Mouse (Mus musculus) embryonic facial prominence, embryonic 11.5 days (tissue): ENCODE data around the gene Rora. TPM values are rescaled to one million over a fixed set of nuclear protein-coding genes. Genes with fewer than 3 reads are reported as not detected.
A peak's percentile ranks its signal among the peaks of the same experiment; 100 is the strongest.

ENCODE experiments used
- ATAC-seq: fragments of 200-750 bp; cut with Nextera tagmentation; replicated peaks from 2 replicates; pipeline ENCODE4 v1.8.0; 2017; ENCODE audit warnings: low read depth; ENCODE audit not compliant: insufficient number of reproducible peaks, low FRiP score, low TSS enrichment
- DNase-seq: peaks from one replicate; pipeline ENCODE4 v3.0.0-alpha.2; 2015; ENCODE audit warnings: low spot score
- H3K27ac ChIP-seq: fragments of 300-500 bp; sonication (generic); replicated peaks from 2 replicates; pipeline ENCODE4 v1.5.1; 2014; ENCODE audit warnings: mild to moderate bottlenecking, low read depth, low read length, control low read depth
- H3K27me3 ChIP-seq: fragments of 300-500 bp; sonication (generic); 2 replicates; pipeline ENCODE4 v1.6.1; 2014; ENCODE audit warnings: mild to moderate bottlenecking, low read length, moderate library complexity, mixed read lengths; ENCODE audit not compliant: control insufficient read depth, insufficient read depth
- H3K36me3 ChIP-seq: fragments of 300-500 bp; sonication (generic); replicated peaks from 2 replicates; pipeline ENCODE4 v1.6.1; 2014; ENCODE audit warnings: low read depth, mild to moderate bottlenecking, low read length, moderate library complexity, mixed read lengths; ENCODE audit not compliant: control insufficient read depth, insufficient read depth
- H3K4me1 ChIP-seq: fragments of 300-500 bp; sonication (generic); 2 replicates; pipeline ENCODE4 v1.6.1; 2014; ENCODE audit warnings: low read length, mixed read lengths; ENCODE audit not compliant: control insufficient read depth, insufficient read depth
- H3K4me2 ChIP-seq: fragments of 300-500 bp; sonication (generic); 2 replicates; pipeline ENCODE4 v1.6.1; 2014; ENCODE audit warnings: low read depth, mild to moderate bottlenecking, control low read depth, low read length, moderate library complexity
- H3K4me3 ChIP-seq: fragments of 300-500 bp; sonication (generic); 2 replicates; pipeline ENCODE4 v1.5.1; 2014; ENCODE audit warnings: low read depth, low read length, control low read depth
- H3K9ac ChIP-seq: fragments of 300-500 bp; sonication (generic); replicated peaks from 2 replicates; pipeline ENCODE4 v1.6.1; 2014; ENCODE audit warnings: mild to moderate bottlenecking, control low read depth, low read length
- H3K9me3 ChIP-seq: fragments of 300-500 bp; sonication (generic); replicated peaks from 2 replicates; pipeline ENCODE4 v1.6.1; 2016; ENCODE audit warnings: mild to moderate bottlenecking, low read length, inconsistent platforms, mixed read lengths; ENCODE audit not compliant: control insufficient read depth
- WGBS: fragments of 180-500 bp; shearing (Covaris S2); extraction: QIAGEN DNeasy Blood & Tissue Kit; methylation state at CpG from one replicate; pipeline ENCODE4 v1.1.7; 2014; 5-methylcytosine and 5-hydroxymethylcytosine counted together
- polyA plus RNA-seq: library from polyadenylated mRNA; unstranded; fragments of >200 nt; fragmentation: Nextera tagmentation; extraction: Ambion mirVana; gene quantifications from 2 replicates; pipeline ENCODE4 v1.2.1, GENCODE M21; 2014

Gene Rora
- polyA plus RNA-seq, 1 experiment from 2014 or later = 5.7 TPM

GRCm38 (mm10) chr9:68947707-68948106 is 294.1 kb downstream of the Rora start:
- Histone ChIP-seq H3K4me2 (no peak overlapping the region), H3K9me3 (no peaks in the 10 kb centered on the region), H3K36me3 (no peaks in the 10 kb centered on the region), H3K9ac (no peak overlapping the region), H3K27ac (no peak overlapping the region), H3K4me1 (no peaks in the 10 kb centered on the region), H3K27me3 (no peaks in the 10 kb centered on the region), H3K4me3 (no peak overlapping the region)
- WGBS = 59% methylated on average over 6 of the region's 6 CpGs
- no peak for ATAC-seq
- DNase-seq = no peak

- Histone ChIP-seq H3K4me3 (no peak overlapping the region), H3K27me3 (no peaks in the 10 kb centered on the region), H3K36me3 (no peaks in the 10 kb centered on the region), H3K9ac (no peak overlapping the region), H3K4me2 (no peak overlapping the region), H3K4me1 (no peaks in the 10 kb centered on the region), H3K9me3 (no peaks in the 10 kb centered on the region), H3K27ac (no peak overlapping the region)
- ATAC-seq = no peak
- DNase-seq = no peak
- 85% methylated on average over 3 of the region's 3 CpGs for WGBS
Measured at GRCm38 (mm10) chr9:68948141-68948540, 294.6 kb downstream of the Rora start.

GRCm38 (mm10) chr9:68956210-68956874 is 302.8 kb downstream of the Rora start:
- no peaks in the 10 kb centered on the region for H3K9me3 ChIP-seq
- 65% methylated on average over 12 of the region's 12 CpGs for WGBS
- H3K4me2 ChIP-seq = no peak overlapping the region
- no peak for DNase-seq
- no peaks in the 10 kb centered on the region for H3K27me3 ChIP-seq
- no peak overlapping the region for H3K27ac ChIP-seq
- no peak overlapping the region for H3K9ac ChIP-seq
- H3K4me1 ChIP-seq = no peaks in the 10 kb centered on the region
- no peak for ATAC-seq
- no peak overlapping the region for H3K4me3 ChIP-seq
- H3K36me3 ChIP-seq = no peaks in the 10 kb centered on the region

- Histone ChIP-seq H3K27ac (no peak overlapping the region), H3K4me3 (no peak overlapping the region), H3K27me3 (no peaks in the 10 kb centered on the region), H3K9ac (no peak overlapping the region), H3K9me3 (no peaks in the 10 kb centered on the region), H3K4me2 (no peak overlapping the region), H3K4me1 (no peaks in the 10 kb centered on the region), H3K36me3 (no peaks in the 10 kb centered on the region)
- ATAC-seq (no peak), DNase-seq (peak; percentile 72)
- WGBS = 56% methylated on average over 5 of the region's 5 CpGs
Measured at GRCm38 (mm10) chr9:68956938-68957573, 303.5 kb downstream of the Rora start.

GRCm38 (mm10) chr9:68957793-68958192 is 304.2 kb downstream of the Rora start:
- WGBS = 90% methylated on average over 3 of the region's 3 CpGs
- no peak overlapping the region for H3K4me2 ChIP-seq

GRCm38 (mm10) chr9:68958919-68959318 is 305.3 kb downstream of the Rora start:
- DNase-seq = no peak
- H3K4me1 ChIP-seq = no peaks in the 10 kb centered on the region
- no peaks in the 10 kb centered on the region for H3K36me3 ChIP-seq
- H3K27ac ChIP-seq = no peak overlapping the region
- H3K4me2 ChIP-seq = no peak overlapping the region
- no peak overlapping the region for H3K9ac ChIP-seq
- 68% methylated on average over 5 of the region's 5 CpGs for WGBS
- ATAC-seq = no peak
- no peaks in the 10 kb centered on the region for H3K9me3 ChIP-seq
- no peak overlapping the region for H3K4me3 ChIP-seq
- H3K27me3 ChIP-seq = no peaks in the 10 kb centered on the region

More at GRCm38 (mm10) chr9:68957793-68958192, 304.2 kb downstream of the Rora start:
- Histone ChIP-seq H3K9me3 (no peaks in the 10 kb centered on the region), H3K36me3 (no peaks in the 10 kb centered on the region), H3K4me3 (no peak overlapping the region), H3K9ac (no peak overlapping the region), H3K27me3 (no peaks in the 10 kb centered on the region), H3K4me1 (no peaks in the 10 kb centered on the region), H3K27ac (no peak overlapping the region)
- ATAC-seq = no peak
- DNase-seq = no peak

GRCm38 (mm10) chr9:68963898-68964297 is 310.3 kb downstream of the Rora start:
- H3K27ac ChIP-seq = no peak overlapping the region

GRCm38 (mm10) chr9:68966540-68966939 is 313.0 kb downstream of the Rora start:
- ATAC-seq (no peak), DNase-seq (no peak)
- Histone ChIP-seq H3K4me2 (no peak overlapping the region), H3K27me3 (no peaks in the 10 kb centered on the region), H3K4me3 (no peak overlapping the region), H3K9me3 (no peaks in the 10 kb centered on the region), H3K27ac (no peak overlapping the region), H3K4me1 (no peaks in the 10 kb centered on the region), H3K36me3 (no peaks in the 10 kb centered on the region), H3K9ac (no peak overlapping the region)
- WGBS = 44% methylated on average over 13 of the region's 13 CpGs

More at GRCm38 (mm10) chr9:68963898-68964297, 310.3 kb downstream of the Rora start:
- DNase-seq (no peak), ATAC-seq (no peak)
- H3K4me3 ChIP-seq = no peak overlapping the region
- H3K4me2 ChIP-seq = no peak overlapping the region
- no peaks in the 10 kb centered on the region for H3K4me1 ChIP-seq
- H3K9ac ChIP-seq = no peak overlapping the region
- WGBS = 90% methylated on average over 5 of the region's 5 CpGs
- no peaks in the 10 kb centered on the region for H3K36me3 ChIP-seq
- H3K27me3 ChIP-seq = no peaks in the 10 kb centered on the region
- no peaks in the 10 kb centered on the region for H3K9me3 ChIP-seq
